Mouse (Mus musculus): ENCODE results near the gene Tas2r138.

DNA sequence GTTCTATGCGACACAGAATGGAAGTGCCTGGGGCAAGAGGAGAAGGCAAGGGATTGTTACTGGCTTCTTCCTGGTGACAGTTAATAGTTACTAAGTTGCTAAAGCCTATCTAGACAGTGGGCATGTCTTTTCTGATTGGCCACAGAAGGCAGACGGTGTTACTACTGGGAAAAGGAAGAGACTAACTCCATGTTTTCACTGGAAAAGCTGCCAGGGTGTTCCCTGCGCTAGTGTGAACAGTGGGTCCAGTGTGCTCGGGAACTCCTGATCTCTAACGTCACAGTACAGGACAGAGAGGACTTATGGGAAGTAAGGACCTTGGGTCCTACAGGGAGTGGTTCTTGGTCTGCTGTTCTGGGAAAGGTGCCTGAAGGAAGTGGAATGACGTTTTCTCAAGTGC is 22.4 kb upstream of the Tas2r138 start:
- TF ChIP-seq POLR2A (IDR thresholded peaks at IDR 0.05; ENCODE audit: borderline replicate concordance, control insufficient read depth, low read depth, low read length) = no peak
- TF ChIP-seq CTCF (IDR thresholded peaks at IDR 0.05; ENCODE audit: control insufficient read depth, insufficient read depth, low read length) = no peak

Data from bone marrow, adult 2 months (tissue).